Mouse (Mus musculus) C2C12 (cell line): ENCODE measurements at regions not wholly inside any gene's neighbourhood (a gene's known extent, or its start where the extent isn't known, plus 50 kb on each side); places are given as distances from the start of the nearest gene placed in this dataset.

ENCODE experiments used
- CEBPB ChIP-seq: IDR thresholded peaks from one replicate; pipeline ENCODE4 v1.6.1; 2011; ENCODE audit warnings: low read depth, mild to moderate bottlenecking, control low read depth, moderate library complexity
- CTCF ChIP-seq: IDR thresholded peaks from one replicate; pipeline ENCODE4 v1.5.1; 2011; ENCODE audit not compliant: control insufficient read depth, insufficient read depth, insufficient read length
- MAX ChIP-seq: IDR thresholded peaks from one replicate; pipeline ENCODE4 v1.6.1; 2011; ENCODE audit warnings: mild to moderate bottlenecking, control low read depth
- MYOG ChIP-seq: IDR thresholded peaks from one replicate; pipeline ENCODE4 v1.6.1; 2011; ENCODE audit not compliant: control insufficient read depth, insufficient read length; ENCODE audit errors: extremely low read depth

DNA sequence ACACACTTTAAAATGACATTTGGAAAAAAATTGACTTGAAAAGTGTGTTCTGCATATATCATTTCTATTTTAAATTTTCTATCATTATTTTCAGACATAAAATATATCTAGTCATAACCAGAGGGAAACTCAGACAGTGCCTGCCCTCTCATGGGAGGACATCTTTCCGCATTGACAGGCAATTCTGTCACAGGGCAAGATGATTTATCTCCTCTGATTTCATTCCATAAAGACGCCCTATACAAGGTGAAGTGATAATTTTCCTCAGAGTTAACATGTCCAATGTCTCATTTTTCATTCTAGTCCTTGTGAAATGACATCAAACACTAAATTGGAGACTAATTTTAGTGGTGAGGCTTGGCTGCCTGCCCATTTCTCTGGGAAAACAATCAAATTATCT is 643.6 kb downstream of the Brinp3 start:
- TF ChIP-seq CTCF (no peak), CEBPB (no peak), MYOG (no peak), MAX (no peak)
